Mouse (Mus musculus): Measurements from ENCODE around the gene Gm3269.
"Not testable (repeated sequence)": the region's sequence is repeated elsewhere in the genome, so short reads cannot be mapped to it uniquely, and the experiment has no call there.

Gm3269 gene

DNA sequence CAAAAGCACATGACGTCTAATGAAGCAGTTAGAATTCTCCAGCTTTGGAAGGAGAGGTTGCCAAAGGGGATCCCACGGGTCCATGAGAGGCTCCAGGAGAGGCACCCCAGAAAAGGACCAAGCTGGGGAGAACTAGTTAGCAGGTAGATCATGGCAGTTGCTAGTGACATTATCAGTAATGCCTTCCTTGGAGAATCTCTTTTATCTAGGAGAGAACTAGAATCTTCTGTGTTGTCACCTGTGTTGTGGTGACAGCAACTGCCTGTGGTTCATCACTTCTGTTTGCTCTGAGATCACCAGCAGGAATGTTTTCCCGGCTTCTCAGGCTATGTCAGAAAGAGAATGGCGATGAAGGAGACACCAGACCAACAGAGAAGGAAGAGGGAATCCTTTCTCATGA lies at the start of gene Gm3269:
TSS of gene Gm3269 (plus strand) at position 301 of the 400 bp plus-strand sequence.
- not testable (repeated sequence) for DNase-seq

DNA sequence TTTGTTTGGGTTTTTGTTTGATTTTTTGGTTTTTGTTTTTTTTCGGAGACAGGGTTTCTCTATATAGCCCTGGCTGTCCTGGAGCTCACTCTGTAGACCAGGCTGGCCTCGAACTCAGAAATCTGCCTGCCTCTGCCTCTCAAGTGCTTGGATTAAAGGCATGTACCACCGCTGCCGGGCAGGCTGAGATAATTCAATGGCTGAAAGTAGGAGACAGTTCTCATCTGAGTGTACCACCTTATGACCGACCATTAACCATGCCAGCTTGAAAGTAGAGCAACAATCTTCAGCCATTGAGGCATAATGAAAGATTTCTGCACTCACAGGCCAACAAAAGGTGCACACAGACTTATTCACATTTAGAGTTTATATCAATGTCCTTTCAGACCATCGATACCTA lies 31.5 kb upstream of the Gm3269 start:
- DNase-seq, result not testable (repeated sequence)

DNA sequence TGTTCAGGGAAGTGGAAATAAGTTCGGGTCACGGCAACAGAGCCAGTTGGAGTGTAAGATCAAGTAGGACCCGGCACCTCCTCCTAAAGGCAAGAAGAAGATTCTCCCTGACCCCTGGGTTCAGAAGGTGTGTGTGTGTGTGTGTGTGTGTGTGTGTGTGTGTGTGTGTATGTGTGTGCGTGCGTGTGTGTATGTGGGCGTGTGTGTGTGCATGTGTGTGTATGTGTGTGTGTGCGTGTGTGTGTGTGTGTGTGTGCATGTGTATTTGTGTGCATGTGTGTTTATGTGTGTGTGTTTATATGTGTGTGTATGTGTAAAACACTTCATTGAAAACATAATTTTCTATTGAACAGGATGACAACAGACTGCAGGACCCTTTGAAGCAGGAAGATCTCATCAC lies 16.0 kb upstream of the Gm3269 start:
- not testable (repeated sequence) for DNase-seq

DNA sequence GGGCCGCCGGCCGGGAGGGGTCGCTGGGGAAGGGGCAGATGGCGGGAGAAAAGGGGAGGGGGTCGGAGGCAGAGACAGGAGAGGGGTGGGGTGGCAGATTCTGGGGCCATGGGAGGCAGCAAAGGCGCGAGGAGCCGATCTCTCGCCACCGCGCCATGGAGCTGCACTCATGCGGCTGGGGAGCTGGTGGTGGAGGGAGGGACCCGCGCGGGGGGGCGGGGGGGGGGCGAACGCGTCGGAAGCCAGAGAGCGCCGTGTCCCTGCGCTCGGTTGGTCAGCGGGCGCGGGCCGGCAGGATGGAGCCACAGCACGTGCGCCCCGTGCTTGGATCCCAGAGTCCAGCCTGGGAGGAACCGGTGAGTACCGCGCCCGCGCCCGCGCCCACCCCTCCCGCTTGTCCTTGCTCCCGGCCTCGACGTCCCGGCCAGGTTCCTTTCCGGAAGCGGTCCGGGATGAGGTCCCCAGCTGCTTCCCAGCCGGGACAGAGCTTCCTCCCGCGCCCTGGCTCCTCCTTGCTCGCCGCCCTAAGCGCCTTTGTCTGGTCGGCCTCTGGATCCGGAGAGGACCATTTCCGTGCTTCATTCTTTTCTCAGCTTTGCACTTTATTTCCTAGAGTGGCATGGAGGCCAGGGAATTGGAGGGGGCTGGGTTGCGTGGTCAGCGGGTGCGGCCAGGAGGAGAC lies 17.5 kb downstream of the Gm3269 start, which contains the start of gene Gm3264:
TSS of gene Gm3264 (plus strand) at position 278 of the 682 bp plus-strand sequence.
- DNase-seq, result not testable (repeated sequence)

DNA sequence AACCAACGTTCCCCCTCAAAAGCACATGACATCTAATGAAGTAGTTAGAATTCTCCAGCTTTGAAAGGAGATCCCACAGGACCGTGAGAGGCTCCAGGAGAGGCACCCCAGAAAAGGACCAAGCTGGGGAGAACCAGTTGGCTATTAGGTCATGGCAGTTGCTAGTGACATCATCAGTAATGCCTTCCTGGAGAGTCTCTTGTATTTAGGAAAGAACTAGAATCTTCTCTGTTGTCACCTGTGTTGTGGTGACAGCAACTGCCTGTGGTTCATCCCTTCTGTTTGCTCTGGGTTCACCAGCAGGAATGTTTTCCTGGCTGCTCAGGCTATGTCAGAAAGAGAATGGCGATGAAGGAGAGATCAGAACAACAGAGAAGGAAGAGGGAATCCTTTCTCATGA lies 54.2 kb downstream of the Gm3269 start, which contains the start of gene Gm3278:
TSS of gene Gm3278 (plus strand) at position 301 of the 400 bp plus-strand sequence.
- not testable (repeated sequence) for DNase-seq
